Mouse (Mus musculus): ENCODE measurements around the gene Cxxc4. TPM values are rescaled to one million over a fixed set of nuclear protein-coding genes. Genes with fewer than 3 reads are reported as not detected.

Gene Cxxc4
- total RNA-seq, 1 experiment from 2014 or later = 5.8 TPM

- peak; percentile 11 for DNase-seq
Measured at GRCm38 (mm10) chr3:134243850-134244247, 7.6 kb downstream of the Cxxc4 start.

DNA sequence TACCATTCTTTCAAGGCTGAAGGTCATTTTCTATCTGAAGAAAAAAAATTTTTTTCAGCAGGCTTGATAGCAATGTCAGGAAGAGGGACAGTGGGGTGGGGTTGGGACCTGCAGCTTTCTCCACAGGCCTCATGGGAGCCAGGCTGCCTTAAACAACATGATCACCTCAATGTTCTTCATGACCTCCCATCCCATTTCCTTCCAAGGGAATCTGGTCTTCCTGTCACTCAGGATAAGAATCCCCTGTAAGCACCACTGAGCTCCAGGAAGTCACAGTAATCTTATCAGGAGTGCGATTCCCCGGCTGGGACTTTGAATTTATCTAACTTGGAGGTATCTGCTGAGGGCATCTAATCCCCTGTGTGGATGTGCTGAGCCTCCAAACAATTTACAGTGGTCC, 17.9 kb downstream of the Cxxc4 start:
- DNase-seq = no peak

DNA sequence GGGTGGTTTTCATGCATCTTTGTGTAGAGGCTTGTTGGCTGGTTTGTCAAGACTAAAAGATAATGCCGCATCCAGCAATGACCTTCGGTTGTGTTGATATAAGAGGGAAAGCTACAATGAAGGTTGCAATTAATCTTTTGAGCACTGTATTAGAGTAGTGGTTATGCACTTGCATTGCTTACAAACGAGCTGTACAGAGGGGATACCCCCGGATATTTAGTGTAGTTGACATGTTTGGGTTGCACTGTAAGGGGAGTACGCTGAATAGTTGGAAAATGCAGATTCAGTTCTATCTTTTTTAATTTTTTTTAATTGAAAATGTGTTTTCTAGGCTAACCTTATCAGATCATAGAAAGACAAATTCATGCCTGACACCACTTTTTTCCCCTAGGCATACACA, 22.4 kb downstream of the Cxxc4 start:
- no peak for DNase-seq

DNA sequence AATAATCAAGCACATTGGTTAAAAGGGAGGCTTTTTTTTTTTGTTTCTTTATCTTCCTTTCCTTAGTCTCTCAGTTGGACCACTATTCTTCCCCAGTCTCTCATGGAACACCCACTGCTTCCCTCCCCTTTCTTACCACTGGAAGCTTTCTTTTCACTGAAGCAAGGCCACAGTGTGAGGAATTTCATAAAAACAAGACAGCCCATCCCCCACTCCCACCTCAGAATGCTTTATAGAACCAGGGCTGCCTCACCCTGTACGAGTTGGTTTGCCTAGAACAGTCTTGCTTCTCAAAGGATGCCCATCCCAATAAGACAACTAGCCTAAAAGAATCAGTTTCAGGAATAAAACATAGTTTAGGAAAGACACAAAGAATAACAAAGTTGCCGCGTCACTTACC, 23.0 kb downstream of the Cxxc4 start:
- DNase-seq = no peak

DNA sequence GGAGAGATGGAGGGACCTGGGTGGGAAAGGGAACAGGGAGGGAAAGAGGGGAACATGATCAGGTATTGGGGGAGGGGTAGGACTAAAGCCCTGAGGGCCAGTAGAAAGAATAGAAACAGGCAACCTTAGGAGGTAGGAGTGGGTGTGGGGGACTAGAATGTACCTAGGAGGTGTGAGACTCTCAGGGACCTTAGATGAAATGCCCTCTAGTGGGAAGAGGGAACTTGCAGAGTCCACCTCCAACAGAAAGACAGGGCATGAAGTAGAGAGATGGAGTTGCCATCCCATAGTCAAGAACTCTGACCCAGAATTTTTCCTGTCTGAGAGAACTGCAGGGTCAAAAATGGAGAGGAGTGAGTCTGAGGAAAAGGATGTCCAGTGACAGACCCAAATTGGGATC, 43.4 kb downstream of the Cxxc4 start:
- no peak for DNase-seq

DNA sequence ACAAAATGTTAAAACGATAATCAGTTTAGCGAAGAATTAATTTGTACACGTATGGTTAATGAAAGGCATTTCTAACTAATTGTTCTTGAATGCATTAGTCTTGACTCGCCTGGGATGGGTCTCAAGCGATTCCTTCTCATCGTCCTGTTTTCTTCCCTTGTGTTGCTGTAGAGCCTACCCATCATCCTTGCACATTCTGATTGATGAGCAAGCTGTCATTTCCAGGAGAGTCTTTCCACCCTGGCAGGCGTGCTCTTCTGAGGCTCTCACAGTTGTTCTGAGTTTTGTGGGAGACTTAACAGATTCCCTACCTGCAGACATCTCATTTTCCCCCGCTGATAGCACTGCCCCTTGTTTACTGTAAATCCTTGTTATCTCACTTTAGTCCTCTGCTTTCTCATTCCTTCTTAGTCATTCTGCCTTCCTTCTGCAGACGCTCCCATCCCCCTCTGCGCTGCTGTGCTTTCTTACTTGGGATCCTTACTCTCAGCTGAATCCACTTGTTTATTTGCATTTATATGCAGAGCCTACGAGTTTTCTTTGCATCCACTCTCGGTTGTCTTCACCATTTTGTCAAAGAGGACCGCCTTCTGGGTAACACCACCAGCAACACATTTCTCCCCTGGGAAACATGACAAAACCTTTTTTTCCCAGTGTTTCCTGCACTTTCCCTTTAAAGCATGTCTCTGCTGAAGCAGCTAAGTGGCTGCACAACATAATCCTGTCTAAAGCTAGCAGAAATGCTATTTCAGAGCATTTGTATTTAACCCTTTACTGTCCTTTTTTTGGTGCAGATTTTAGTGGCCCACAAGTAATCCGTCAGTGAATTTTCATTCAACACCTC, 45.5 kb downstream of the Cxxc4 start:
- DNase-seq = no peak

GRCm38 (mm10) chr3:134295217-134295616, 58.9 kb downstream of the Cxxc4 start:
- DNase-seq = no peak

- peak; percentile 24 for DNase-seq
Measured at GRCm38 (mm10) chr3:134302681-134303491, 66.6 kb downstream of the Cxxc4 start.

- DNase-seq = no peak
Measured at GRCm38 (mm10) chr3:134303492-134303808, 67.2 kb downstream of the Cxxc4 start.

DNA sequence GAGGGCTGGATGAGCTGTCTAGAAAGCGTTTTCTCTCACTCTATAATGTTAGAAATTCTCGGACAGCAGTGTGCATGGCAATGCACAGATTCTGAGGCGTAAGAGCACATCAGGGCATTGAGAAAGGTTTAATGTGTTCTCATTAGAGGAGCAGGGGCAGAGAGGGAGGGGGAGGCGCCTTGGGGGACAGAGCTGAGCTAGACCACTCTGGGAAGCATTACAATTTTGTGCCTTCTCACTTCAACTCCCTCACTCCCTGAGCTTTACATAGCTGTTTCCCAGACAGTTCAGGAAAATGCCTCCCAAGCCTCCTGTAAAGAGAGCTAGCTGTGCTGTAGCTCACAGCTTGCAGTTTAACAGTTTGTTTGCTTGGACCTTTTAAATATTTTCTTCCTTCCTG, 70.2 kb downstream of the Cxxc4 start:
- no peak for DNase-seq

GRCm38 (mm10) chr3:134307801-134308200, 71.5 kb downstream of the Cxxc4 start:
- no peak for DNase-seq

Small RNA genes lying within 50 kb of the gene (microRNA-seq; reads per million reads assigned to microRNA genes)
- gene Mir1895 = 0 reads per million in 2 experiments
